Mouse (Mus musculus) olfactory bulb, adult 2 months (tissue): ENCODE data around the gene Ttll5.

Source experiments
- CTCF ChIP-seq: fragments of 200-500 bp; IDR thresholded peaks from 2 replicates; pipeline ENCODE4 v1.5.1; 2012; ENCODE audit warnings: low read depth, mild to moderate bottlenecking, low read length, moderate library complexity; ENCODE audit not compliant: insufficient read depth
- POLR2A ChIP-seq: fragments of 200-500 bp; IDR thresholded peaks from 2 replicates; pipeline ENCODE4 v1.6.1; 2012; ENCODE audit warnings: mild to moderate bottlenecking, low read depth, low read length, moderate library complexity; ENCODE audit not compliant: insufficient read depth

GRCm38 (mm10) chr12:85859511-85860189 is 35.2 kb downstream of the Ttll5 start:
- TF ChIP-seq CTCF (no peak), POLR2A (no peak)
